Mouse (Mus musculus): Measurements from ENCODE around the gene Tspan14.

The Tspan14 gene

GRCm38 (mm10) chr14:40885752-40886151 is 80.9 kb downstream of the Tspan14 start:
- no peak for DNase-seq (ENCODE audit: low read depth, low spot score)

- DNase-seq (ENCODE audit: low read depth, low spot score): no peak
These were observed 81.4 kb downstream of the Tspan14 start for GRCm38 (mm10) chr14:40885225-40885624.

GRCm38 (mm10) chr14:40874565-40874964 is 92.0 kb downstream of the Tspan14 start:
- no peak for DNase-seq (ENCODE audit: low read depth, low spot score)

- no peak for DNase-seq (ENCODE audit: low read depth, low spot score)
These were observed 92.6 kb downstream of the Tspan14 start for GRCm38 (mm10) chr14:40873961-40874360.

GRCm38 (mm10) chr14:40870598-40870997 is 96.0 kb downstream of the Tspan14 start:
- no peak for DNase-seq (ENCODE audit: low read depth, low spot score)

GRCm38 (mm10) chr14:40864811-40865514 is 101.6 kb downstream of the Tspan14 start:
- peak; percentile 89 for DNase-seq (ENCODE audit: low read depth, low spot score)

GRCm38 (mm10) chr14:40863659-40864058 is 102.9 kb downstream of the Tspan14 start:
- no peak for DNase-seq (ENCODE audit: low read depth, low spot score)

GRCm38 (mm10) chr14:40863022-40863421 is 103.6 kb downstream of the Tspan14 start:
- peak; percentile 53 for DNase-seq (ENCODE audit: low read depth, low spot score)

Measured in R1 (cell line).